Mouse (Mus musculus): ENCODE measurements at regions not wholly inside any gene's neighbourhood (a gene's known extent, or its start where the extent isn't known, plus 50 kb on each side); places are given as distances from the start of the nearest gene placed in this dataset.
A peak's percentile ranks its signal among the peaks of the same experiment; 100 is the strongest.

DNA sequence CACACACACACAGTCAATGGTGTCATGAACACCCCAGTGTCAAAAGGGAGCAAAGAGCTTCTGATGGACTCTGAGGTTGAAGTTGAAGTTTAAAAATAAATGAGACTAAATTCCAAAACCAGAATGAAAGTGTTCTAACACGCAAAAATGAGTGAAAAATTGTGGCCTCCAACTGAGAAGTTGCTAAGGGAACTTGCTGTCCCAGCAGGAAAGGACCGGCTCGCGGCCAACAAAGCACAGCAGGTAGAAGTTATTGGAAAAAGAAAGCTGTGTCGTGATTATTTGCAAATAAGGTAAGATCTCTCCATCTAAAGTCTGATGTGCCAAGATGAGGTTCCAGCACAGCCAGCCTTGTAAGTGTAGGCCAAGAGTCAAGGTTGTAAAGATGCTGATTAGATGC, 169.7 kb downstream of the Nrp2 start:
- no peak for DNase-seq

DNA sequence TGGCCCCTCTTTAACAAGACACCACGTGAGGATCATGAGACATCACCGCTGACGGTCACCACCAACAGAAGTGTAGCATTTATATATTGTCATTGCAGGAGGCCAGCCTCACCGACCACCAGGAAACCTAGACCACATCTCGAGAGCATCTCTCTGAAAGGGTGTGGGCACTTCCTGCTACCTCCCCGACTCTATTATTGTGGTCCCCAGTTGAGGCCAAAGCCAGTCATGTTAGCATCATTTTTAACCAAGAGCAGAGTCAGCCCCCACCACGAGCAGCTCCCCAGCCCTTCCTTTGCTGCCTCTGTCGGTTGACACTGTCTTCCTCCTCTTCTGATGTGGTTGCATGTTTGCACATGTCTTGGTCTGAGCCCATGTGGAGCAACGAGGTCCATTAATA, 172.5 kb downstream of the Nrp2 start:
- no peak for DNase-seq

DNA sequence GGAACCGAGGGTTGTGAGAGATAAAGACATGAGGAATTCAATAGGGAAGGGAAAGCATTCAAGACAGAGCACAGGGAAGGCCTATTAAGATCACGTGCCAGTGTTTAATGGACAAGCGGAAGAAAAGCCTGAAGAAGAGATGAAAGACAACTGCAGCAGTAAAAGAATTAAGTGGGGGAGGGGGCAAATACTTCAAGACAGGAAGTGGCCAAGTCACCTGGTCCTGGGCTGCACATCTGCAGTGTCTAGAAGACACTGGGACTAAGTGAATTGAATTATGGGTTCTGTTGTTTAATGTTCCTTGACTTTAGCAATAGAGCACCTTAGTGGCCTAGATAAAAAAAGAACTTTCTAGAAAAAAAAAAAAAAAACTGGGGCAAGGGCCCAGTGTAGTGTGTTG, 173.6 kb downstream of the Nrp2 start:
- DNase-seq = no peak

DNA sequence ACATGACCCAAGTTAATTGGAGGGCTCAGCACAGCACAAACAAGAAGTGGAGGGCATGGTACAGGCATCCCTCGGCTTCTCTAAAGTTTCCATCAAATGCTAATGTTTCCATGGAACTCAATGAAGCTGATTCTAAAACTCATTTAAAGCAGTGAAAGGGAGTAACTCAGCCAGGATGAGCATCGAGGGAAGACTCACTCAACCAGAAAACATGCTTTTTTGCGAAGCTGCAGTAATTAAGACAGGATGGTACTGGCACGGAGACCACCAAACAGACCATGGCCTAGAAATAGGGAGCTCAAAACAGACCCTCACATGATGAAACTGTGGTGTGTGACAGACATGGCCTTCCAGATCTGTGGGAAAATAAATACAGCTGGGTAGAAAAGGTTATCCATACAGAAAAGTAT, 177.8 kb downstream of the Nrp2 start:
- DNase-seq = no peak

GRCm38 (mm10) chr1:62881477-62881876, 178.4 kb downstream of the Nrp2 start:
- DNase-seq = no peak

GRCm38 (mm10) chr1:62882028-62882427, 178.9 kb downstream of the Nrp2 start:
- no peak for DNase-seq

GRCm38 (mm10) chr1:62884876-62885480, 181.9 kb downstream of the Nrp2 start:
- DNase-seq = peak in 1 of 2 experiments; percentile 4

- DNase-seq = no peak
Observed at GRCm38 (mm10) chr1:62887585-62888483, 184.7 kb downstream of the Nrp2 start.

- DNase-seq = no peak
Observed at GRCm38 (mm10) chr1:62901375-62901774, 198.3 kb downstream of the Nrp2 start.

DNA sequence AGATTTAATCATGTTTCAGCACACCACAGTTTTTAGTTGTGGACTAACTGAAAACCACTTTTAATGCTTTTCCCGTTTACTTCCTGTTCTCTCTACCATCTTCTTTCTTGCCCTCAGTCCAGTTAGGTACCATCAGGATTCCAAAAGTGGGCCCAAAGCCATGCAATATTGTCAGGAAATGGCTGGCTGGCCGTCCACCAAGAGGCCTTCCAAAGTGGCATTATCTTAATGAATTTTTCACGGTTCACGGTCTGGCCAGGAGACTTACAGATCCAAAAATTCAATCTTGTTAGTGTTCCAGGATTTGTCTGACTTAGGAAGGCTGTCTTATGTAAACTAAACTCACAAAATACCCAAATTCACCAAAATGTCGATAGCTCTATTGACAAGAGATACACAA, 198.8 kb downstream of the Nrp2 start:
- no peak for DNase-seq

DNA sequence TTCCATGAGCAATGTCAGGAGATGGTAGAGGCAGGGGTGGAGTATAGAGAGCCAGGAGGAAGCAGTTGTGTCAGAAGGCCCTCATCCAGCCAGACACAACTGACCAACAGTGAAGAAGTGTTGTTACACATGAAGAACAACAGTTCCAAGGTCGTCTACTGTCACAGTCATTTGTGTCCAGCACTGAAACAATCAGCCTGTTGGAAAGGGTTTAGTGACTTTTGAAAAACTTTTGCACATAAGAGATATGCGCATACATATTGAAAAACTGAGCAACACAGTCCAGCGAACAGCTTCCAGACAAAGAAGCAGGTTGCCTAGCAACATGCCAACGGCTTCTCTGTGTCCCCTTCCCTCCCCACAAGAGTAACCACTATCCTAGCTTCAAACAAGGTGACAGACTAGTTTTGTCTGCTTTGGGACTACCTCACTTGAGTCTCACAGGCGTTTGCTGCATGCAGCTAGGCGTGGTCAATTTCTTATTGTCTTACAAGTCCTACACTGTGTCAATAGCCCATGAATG, 199.9 kb downstream of the Nrp2 start:
- no peak for DNase-seq

- DNase-seq = no peak
Observed at GRCm38 (mm10) chr1:62905739-62906138, 202.7 kb downstream of the Nrp2 start.

- no peak for DNase-seq
Observed at GRCm38 (mm10) chr1:62907243-62907642, 204.2 kb downstream of the Nrp2 start.

Measured in lung, adult 18-20 months (tissue).